Mouse (Mus musculus): ENCODE results near the gene Oaz1. TPM values are rescaled to one million over a fixed set of nuclear protein-coding genes. Genes with fewer than 3 reads are reported as not detected.
"Not testable (repeated sequence)": the region's sequence is repeated elsewhere in the genome, so short reads cannot be mapped to it uniquely, and the experiment has no call there.

Oaz1 gene
- polyA plus RNA-seq, 1 experiment from 2014 or later, result 1,847 TPM

DNA sequence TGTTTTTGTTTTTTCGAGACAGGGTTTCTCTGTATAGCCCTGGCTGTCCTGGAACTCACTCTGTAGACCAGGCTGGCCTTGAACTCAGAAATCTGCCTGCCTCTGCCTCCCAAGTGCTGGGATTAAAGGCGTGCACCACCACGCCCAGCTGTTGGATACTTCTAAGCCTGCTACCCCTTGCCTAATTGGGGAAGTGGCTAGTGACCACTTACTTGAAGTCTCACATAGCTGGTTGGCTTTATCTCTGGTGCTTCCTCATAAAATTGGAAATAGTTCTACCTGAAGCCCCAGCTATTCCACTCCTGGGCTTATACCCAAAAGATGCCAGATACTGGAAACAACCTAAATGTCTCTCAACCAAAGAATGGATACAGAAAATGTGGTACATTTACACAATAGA lies 10.2 kb upstream of the Oaz1 start:
- not testable (repeated sequence) for H3K27me3 ChIP-seq (ENCODE audit: control insufficient read depth, insufficient read depth, low read length); H3K4me1 ChIP-seq (ENCODE audit: control insufficient read depth, insufficient read depth, low read length); ATAC-seq (ENCODE audit: insufficient read depth, low FRiP score, low TSS enrichment); H3K36me3 ChIP-seq (ENCODE audit: control insufficient read depth, insufficient read depth, low read length); H3K4me3 ChIP-seq (ENCODE audit: low read depth, low read length); H3K9me3 ChIP-seq (ENCODE audit: control insufficient read depth, low read length); DNase-seq (ENCODE audit: low spot score); H3K27ac ChIP-seq (ENCODE audit: low read depth, low read length); H3K9ac ChIP-seq (ENCODE audit: low read length); H3K4me2 ChIP-seq (ENCODE audit: low read depth)
- 78% methylated on average over 3 of the region's 3 CpGs for WGBS

DNA sequence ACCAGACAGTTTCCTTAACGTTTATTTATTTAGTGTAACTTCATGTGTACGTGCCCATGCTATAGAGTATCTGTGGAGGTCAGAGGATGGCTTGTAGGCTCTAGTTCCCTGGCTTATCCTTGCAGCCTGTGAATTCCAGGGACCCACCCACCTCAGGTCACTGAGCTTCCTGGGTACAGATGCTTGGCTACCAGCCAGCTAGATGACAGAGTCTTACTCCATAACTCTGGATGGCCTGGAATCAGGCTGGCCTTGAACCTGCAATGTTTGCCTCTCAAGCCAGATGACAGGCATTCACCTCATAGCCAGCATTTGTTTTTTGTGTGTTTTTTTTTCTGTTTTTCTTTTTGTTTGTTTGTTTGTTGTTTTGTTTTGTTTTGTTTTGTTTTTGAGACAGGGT lies 9.3 kb upstream of the Oaz1 start:
- Histone ChIP-seq H3K4me2 (ENCODE audit: low read depth) (no peak overlapping the region), H3K4me1 (ENCODE audit: control insufficient read depth, insufficient read depth, low read length) (no peaks in the 10 kb centered on the region), H3K4me3 (ENCODE audit: low read depth, low read length) (no peak overlapping the region), H3K27me3 (ENCODE audit: control insufficient read depth, insufficient read depth, low read length) (no peaks in the 10 kb centered on the region), H3K36me3 (ENCODE audit: control insufficient read depth, insufficient read depth, low read length) (no peaks in the 10 kb centered on the region), H3K9me3 (ENCODE audit: control insufficient read depth, low read length) (no peaks in the 10 kb centered on the region), H3K9ac (ENCODE audit: low read length) (no peak overlapping the region), H3K27ac (ENCODE audit: low read depth, low read length) (no peak overlapping the region)
- WGBS, result 69% methylated on average over 2 of the region's 2 CpGs
- ATAC-seq (ENCODE audit: insufficient read depth, low FRiP score, low TSS enrichment), result no peak
- DNase-seq (ENCODE audit: low spot score), result no peak

DNA sequence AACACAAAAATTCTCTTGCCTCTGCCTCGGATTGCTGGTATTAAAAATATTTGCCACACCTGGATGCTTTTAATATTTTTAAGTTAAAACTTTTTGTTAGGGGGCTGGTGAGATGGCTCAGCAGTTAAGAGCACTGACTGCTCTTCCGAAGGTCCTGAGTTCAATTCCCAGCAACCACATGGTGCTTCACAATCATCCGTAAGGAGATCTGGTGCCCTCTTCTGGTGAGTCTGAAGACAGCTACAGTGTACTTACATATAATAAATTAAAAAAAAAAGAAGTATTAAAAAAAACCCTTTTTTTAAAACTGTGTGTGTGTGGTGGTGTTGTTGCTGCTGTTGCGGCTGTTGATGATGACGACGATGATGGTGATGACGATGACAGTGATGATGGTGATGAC lies 8.5 kb upstream of the Oaz1 start:
- H3K9ac ChIP-seq (ENCODE audit: low read length); H3K4me1 ChIP-seq (ENCODE audit: control insufficient read depth, insufficient read depth, low read length); ATAC-seq (ENCODE audit: insufficient read depth, low FRiP score, low TSS enrichment); H3K27me3 ChIP-seq (ENCODE audit: control insufficient read depth, insufficient read depth, low read length); H3K4me2 ChIP-seq (ENCODE audit: low read depth); H3K27ac ChIP-seq (ENCODE audit: low read depth, low read length); H3K4me3 ChIP-seq (ENCODE audit: low read depth, low read length); DNase-seq (ENCODE audit: low spot score); H3K36me3 ChIP-seq (ENCODE audit: control insufficient read depth, insufficient read depth, low read length); H3K9me3 ChIP-seq (ENCODE audit: control insufficient read depth, low read length): not testable (repeated sequence)
- WGBS, result 85% methylated on average over 7 of the region's 7 CpGs

DNA sequence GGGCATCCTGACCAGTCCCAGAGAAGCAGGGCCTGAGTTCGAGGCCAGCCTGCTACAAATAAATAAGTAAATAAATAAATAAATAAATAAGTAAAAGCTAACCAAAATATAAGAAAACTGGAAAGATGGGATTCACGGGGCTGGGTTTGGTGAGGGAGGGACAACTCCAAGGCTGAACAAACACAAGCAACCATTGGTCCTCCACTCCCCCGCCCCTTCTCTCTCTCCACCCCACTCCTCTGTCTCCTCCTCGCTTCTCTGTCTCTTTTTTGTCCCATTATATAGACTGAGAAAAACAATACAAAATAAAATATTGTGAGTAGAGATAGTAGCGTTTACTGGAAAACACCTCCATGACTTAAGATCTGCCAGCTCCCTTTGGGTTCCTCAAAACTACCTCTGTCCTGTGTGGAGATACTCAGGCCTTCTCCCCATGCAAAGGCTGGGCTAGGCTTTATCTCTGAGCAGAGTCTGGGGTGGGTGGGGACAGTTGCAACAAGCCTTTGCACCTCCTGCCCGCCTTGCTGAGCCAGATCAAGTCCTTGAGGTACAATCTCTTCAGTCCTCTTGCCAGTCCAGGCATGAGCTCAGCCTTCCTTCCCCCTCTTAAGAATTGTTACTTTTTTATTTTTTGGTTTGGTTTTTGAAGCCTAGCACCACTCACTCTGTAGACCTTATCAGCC lies 7.7 kb upstream of the Oaz1 start:
- Histone ChIP-seq H3K4me1 (ENCODE audit: control insufficient read depth, insufficient read depth, low read length) (no peaks in the 10 kb centered on the region), H3K27me3 (ENCODE audit: control insufficient read depth, insufficient read depth, low read length) (no peaks in the 10 kb centered on the region), H3K9me3 (ENCODE audit: control insufficient read depth, low read length) (no peaks in the 10 kb centered on the region), H3K27ac (ENCODE audit: low read depth, low read length) (no peak overlapping the region), H3K4me2 (ENCODE audit: low read depth) (no peak overlapping the region), H3K36me3 (ENCODE audit: control insufficient read depth, insufficient read depth, low read length) (no peaks in the 10 kb centered on the region), H3K9ac (ENCODE audit: low read length) (no peak overlapping the region), H3K4me3 (ENCODE audit: low read depth, low read length) (no peak overlapping the region)
- WGBS, result 61% methylated on average over 6 of the region's 6 CpGs
- ATAC-seq (ENCODE audit: insufficient read depth, low FRiP score, low TSS enrichment) (no peak), DNase-seq (ENCODE audit: low spot score) (no peak)

DNA sequence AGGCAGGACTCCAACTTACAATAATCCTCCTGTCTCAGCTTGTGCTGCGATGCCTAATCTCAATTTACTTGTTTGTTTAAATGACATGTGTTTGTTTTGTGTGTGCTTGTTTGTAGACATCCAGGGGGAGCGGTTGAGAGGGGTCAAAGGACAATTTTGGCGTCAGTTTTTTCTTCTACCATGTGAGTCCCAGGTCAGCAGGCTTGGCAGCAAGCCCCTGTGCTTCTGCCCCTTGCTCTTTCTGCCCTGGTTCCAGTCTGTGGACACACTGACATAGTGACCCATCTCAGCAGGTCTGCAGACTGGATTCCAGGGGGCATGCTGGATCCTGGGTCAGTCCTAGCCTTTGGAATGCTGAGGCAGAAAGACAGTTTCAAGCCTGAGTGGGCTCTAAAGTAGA lies 7.0 kb upstream of the Oaz1 start:
- DNase-seq (ENCODE audit: low spot score), result no peak

DNA sequence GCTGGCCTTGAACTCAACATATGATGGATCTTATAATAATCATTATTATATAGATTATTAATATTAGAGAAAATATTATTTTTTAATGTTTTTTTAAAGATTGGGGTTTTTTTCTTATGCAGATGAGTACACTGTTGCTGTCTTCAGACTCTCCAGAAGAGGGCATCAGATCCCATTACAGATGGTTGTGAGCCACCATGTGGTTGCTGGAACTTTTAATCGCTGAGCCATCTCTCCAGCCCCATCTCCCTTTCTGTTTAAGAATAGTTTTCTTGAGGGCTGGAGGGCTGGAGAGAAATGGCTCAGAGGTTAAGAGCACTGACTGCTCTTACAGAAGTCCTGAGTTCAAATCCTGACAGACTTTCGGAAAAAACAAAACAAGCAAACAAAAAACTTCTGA lies 4.5 kb upstream of the Oaz1 start:
- no peaks in the 10 kb centered on the region for H3K36me3 ChIP-seq (ENCODE audit: control insufficient read depth, insufficient read depth, low read length)
- no peaks in the 10 kb centered on the region for H3K4me1 ChIP-seq (ENCODE audit: control insufficient read depth, insufficient read depth, low read length)
- 49% methylated on average over 2 of the region's 2 CpGs for WGBS
- no peak overlapping the region for H3K4me3 ChIP-seq (ENCODE audit: low read depth, low read length)
- no peak overlapping the region for H3K9ac ChIP-seq (ENCODE audit: low read length)
- no peak overlapping the region for H3K27ac ChIP-seq (ENCODE audit: low read depth, low read length)
- no peaks in the 10 kb centered on the region for H3K27me3 ChIP-seq (ENCODE audit: control insufficient read depth, insufficient read depth, low read length)
- no peak overlapping the region for H3K4me2 ChIP-seq (ENCODE audit: low read depth)
- no peaks in the 10 kb centered on the region for H3K9me3 ChIP-seq (ENCODE audit: control insufficient read depth, low read length)
- DNase-seq (ENCODE audit: low spot score) (no peak), ATAC-seq (ENCODE audit: insufficient read depth, low FRiP score, low TSS enrichment) (no peak)

More for the DNA sequence above, 7.0 kb upstream of the Oaz1 start:
- Histone ChIP-seq H3K27ac (ENCODE audit: low read depth, low read length) (no peak overlapping the region), H3K36me3 (ENCODE audit: control insufficient read depth, insufficient read depth, low read length) (no peaks in the 10 kb centered on the region), H3K4me1 (ENCODE audit: control insufficient read depth, insufficient read depth, low read length) (no peaks in the 10 kb centered on the region), H3K27me3 (ENCODE audit: control insufficient read depth, insufficient read depth, low read length) (no peaks in the 10 kb centered on the region), H3K9me3 (ENCODE audit: control insufficient read depth, low read length) (no peaks in the 10 kb centered on the region), H3K4me3 (ENCODE audit: low read depth, low read length) (no peak overlapping the region), H3K9ac (ENCODE audit: low read length) (no peak overlapping the region), H3K4me2 (ENCODE audit: low read depth) (no peak overlapping the region)
- WGBS, result 72% methylated on average over 3 of the region's 3 CpGs
- ATAC-seq (ENCODE audit: insufficient read depth, low FRiP score, low TSS enrichment), result no peak

DNA sequence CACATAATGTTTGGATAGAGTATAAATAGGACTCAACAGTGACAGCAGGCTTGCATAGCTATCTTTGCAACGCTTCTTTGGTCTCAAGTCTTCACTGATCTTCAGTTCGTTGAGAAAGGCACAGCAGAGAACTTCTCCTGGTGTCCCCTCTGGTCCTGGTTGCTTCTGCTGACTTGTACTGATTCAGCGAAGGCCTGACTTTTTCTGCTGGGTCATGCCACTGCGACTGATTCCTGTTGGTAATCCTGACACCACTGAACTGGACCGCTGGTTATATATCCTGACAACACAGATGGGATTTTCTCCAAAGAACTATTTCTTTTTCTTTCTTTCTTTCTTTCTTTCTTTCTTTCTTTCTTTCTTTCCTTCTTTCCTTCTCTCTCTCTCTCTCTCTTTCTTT lies 3.9 kb upstream of the Oaz1 start:
- ATAC-seq (ENCODE audit: insufficient read depth, low FRiP score, low TSS enrichment) (no peak), DNase-seq (ENCODE audit: low spot score) (no peak)
- no peak overlapping the region for H3K4me3 ChIP-seq (ENCODE audit: low read depth, low read length)
- no peak overlapping the region for H3K4me2 ChIP-seq (ENCODE audit: low read depth)
- H3K9ac ChIP-seq (ENCODE audit: low read length), result no peak overlapping the region
- no peaks in the 10 kb centered on the region for H3K27me3 ChIP-seq (ENCODE audit: control insufficient read depth, insufficient read depth, low read length)
- WGBS, result 93% methylated on average over 5 of the region's 5 CpGs
- no peaks in the 10 kb centered on the region for H3K9me3 ChIP-seq (ENCODE audit: control insufficient read depth, low read length)
- no peak overlapping the region for H3K27ac ChIP-seq (ENCODE audit: low read depth, low read length)
- peaks cover 3% of the 10 kb centered on the region for H3K4me1 ChIP-seq (ENCODE audit: control insufficient read depth, insufficient read depth, low read length)
- no peaks in the 10 kb centered on the region for H3K36me3 ChIP-seq (ENCODE audit: control insufficient read depth, insufficient read depth, low read length)

DNA sequence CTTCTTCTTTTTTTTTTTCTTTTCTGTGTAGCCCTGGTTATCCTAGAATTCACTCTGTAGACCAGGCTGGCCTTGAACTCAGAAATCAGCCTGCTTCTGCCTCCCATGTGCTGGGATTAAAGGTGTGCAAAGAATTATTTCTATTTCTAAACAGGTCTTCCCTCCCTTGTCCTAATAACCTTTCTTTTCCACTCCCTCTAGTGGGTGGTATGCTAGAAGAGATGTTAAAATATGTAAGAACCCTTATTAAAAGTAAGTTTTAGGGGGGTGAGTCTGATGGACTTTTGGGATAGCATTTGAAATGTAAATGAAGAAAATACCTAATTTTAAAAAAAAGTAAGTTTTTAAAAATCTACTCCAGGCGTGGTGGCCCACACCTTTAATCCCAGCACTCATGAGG lies 3.1 kb upstream of the Oaz1 start:
- H3K36me3 ChIP-seq (ENCODE audit: control insufficient read depth, insufficient read depth, low read length), result no peaks in the 10 kb centered on the region
- H3K27ac ChIP-seq (ENCODE audit: low read depth, low read length), result no peak overlapping the region
- no peak overlapping the region for H3K4me3 ChIP-seq (ENCODE audit: low read depth, low read length)
- H3K4me1 ChIP-seq (ENCODE audit: control insufficient read depth, insufficient read depth, low read length), result peaks cover 8% of the 10 kb centered on the region
- DNase-seq (ENCODE audit: low spot score) (no peak), ATAC-seq (ENCODE audit: insufficient read depth, low FRiP score, low TSS enrichment) (no peak)
- no peak overlapping the region for H3K9ac ChIP-seq (ENCODE audit: low read length)
- 100% methylated on average over 1 of the region's 1 CpGs for WGBS
- H3K27me3 ChIP-seq (ENCODE audit: control insufficient read depth, insufficient read depth, low read length), result no peaks in the 10 kb centered on the region
- no peaks in the 10 kb centered on the region for H3K9me3 ChIP-seq (ENCODE audit: control insufficient read depth, low read length)
- no peak overlapping the region for H3K4me2 ChIP-seq (ENCODE audit: low read depth)

DNA sequence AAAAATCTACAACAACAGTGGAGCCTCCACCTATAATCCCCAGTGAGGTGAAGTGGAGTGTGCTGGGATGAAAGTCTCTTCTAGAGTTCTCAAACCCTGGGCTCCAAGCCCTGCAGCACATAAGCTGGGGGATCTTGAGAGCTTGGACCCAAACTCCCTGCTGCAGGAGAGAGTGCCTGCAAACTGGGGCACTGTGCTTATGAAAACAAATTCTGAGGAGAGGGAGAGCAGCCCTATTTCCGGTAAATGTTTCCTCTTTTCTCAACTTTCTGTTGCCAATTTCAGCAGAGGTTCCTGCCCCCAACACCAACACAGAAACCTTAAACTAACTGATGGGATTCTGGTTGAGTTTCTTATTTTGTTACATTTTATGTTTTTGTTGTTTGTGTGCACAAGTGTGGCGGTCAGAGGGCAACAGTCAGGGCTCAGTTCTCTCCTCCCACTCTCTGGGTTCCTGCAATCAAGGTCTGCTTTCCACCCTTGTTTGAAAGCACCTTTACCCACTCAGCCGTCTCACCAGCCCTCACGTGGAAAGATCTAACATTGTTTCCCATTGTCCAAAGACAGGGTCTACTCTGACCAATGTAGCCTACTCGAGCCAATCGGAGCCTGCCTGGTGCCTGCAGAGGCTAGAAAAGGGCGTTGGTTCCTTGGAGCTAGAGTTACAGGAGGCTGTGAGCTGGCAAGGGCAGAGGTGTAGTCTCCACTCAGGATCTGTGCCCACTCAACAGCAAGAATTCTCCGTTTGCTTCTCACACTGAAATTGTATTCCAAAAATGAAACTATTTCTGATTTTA lies 2.4 kb upstream of the Oaz1 start:
- Histone ChIP-seq H3K27me3 (ENCODE audit: control insufficient read depth, insufficient read depth, low read length) (no peaks in the 10 kb centered on the region), H3K9ac (ENCODE audit: low read length) (no peak overlapping the region), H3K4me2 (ENCODE audit: low read depth) (no peak overlapping the region), H3K9me3 (ENCODE audit: control insufficient read depth, low read length) (no peaks in the 10 kb centered on the region), H3K36me3 (ENCODE audit: control insufficient read depth, insufficient read depth, low read length) (no peaks in the 10 kb centered on the region), H3K27ac (ENCODE audit: low read depth, low read length) (no peak overlapping the region), H3K4me3 (ENCODE audit: low read depth, low read length) (no peak overlapping the region), H3K4me1 (ENCODE audit: control insufficient read depth, insufficient read depth, low read length) (peaks cover 8% of the 10 kb centered on the region)
- no peak for DNase-seq (ENCODE audit: low spot score)
- 68% methylated on average over 8 of the region's 8 CpGs for WGBS
- ATAC-seq (ENCODE audit: insufficient read depth, low FRiP score, low TSS enrichment), result no peak

Measured in neural tube, embryonic 11.5 days (tissue).